In genomic region chr7:96871031-96871430, GRCm38 (mm10) we compare ENCODE assay signal across 17 mouse cellular contexts.
"Had no signal": no experiment of that assay in that cellular context is flagged by ENCODE, and none has a peak within 500 bp of the region (broad histone marks: within the 10 kb centered on the region; RNA-seq: fewer than 3 reads in every experiment).

No protein-coding gene starts in this region.

- H3K4me1 ChIP-seq: lung, embryonic 15.5 days; megakaryocyte, embryonic 14.5 days; midbrain, embryonic 15.5 days; stomach, embryonic 15.5 days had no signal

- H3K36me3 ChIP-seq: midbrain, embryonic 15.5 days had no signal

- ATAC-seq: liver, postnatal 0 days; lung, postnatal 0 days; midbrain, embryonic 13.5 days; midbrain, embryonic 15.5 days had no signal

- H3K27me3 ChIP-seq: lung, embryonic 15.5 days; midbrain, embryonic 13.5 days; midbrain, embryonic 15.5 days; neural tube, embryonic 12.5 days; stomach, embryonic 15.5 days had no signal

- H3K27ac ChIP-seq: lung, embryonic 15.5 days; macrophage; midbrain, embryonic 13.5 days; midbrain, embryonic 15.5 days; neural tube, embryonic 12.5 days; stomach, embryonic 15.5 days; stomach, postnatal 0 days had no signal

- H3K4me3 ChIP-seq: lung, embryonic 15.5 days; megakaryocyte, embryonic 14.5 days; midbrain, embryonic 13.5 days; midbrain, embryonic 15.5 days; neural tube, embryonic 12.5 days; stomach, embryonic 15.5 days had no signal

- DNase-seq: liver, postnatal 0 days; lung, adult 2 months; lung, postnatal 14 days; lung, postnatal 36 days; right cerebral cortex, postnatal 14 days; thymus, adult 2 months; thymus, postnatal 25 days had no signal

- H3K9me3 ChIP-seq: lung, embryonic 15.5 days; megakaryocyte, embryonic 14.5 days; midbrain, embryonic 13.5 days; midbrain, embryonic 15.5 days; neural tube, embryonic 12.5 days; stomach, embryonic 15.5 days had no signal

- H3K9ac ChIP-seq: liver, postnatal 0 days; lung, embryonic 15.5 days; midbrain, embryonic 13.5 days; midbrain, embryonic 15.5 days; neural tube, embryonic 12.5 days; stomach, embryonic 15.5 days had no signal

- H3K4me2 ChIP-seq: lung, embryonic 15.5 days; midbrain, embryonic 11.5 days; midbrain, embryonic 13.5 days; midbrain, embryonic 15.5 days; neural tube, embryonic 12.5 days; stomach, embryonic 15.5 days had no signal
